Mouse (Mus musculus) liver, postnatal 0 days (tissue): ENCODE measurements around the gene Vmn1r202.
"Not testable (repeated sequence)": the region's sequence is repeated elsewhere in the genome, so short reads cannot be mapped to it uniquely, and the experiment has no call there.

Experiments used
- CTCF ChIP-seq: sonication (generic); IDR thresholded peaks from 2 replicates; pipeline ENCODE4 v1.5.1; 2016; ENCODE audit warnings: antibody characterized with exemption, low read depth
- EP300 ChIP-seq: IDR thresholded peaks from 2 replicates; pipeline ENCODE4 v1.6.1; 2016; ENCODE audit warnings: antibody characterized with exemption, low read depth, mild to moderate bottlenecking

- not testable (repeated sequence) for TF ChIP-seq CTCF, EP300
These were observed 47.7 kb upstream of the Vmn1r202 start, which contains the start of gene Vmn1r204 for GRCm38 (mm10) chr13:22552898-22553297.
